Mouse (Mus musculus): ENCODE measurements at regions not wholly inside any gene's neighbourhood (a gene's known extent, or its start where the extent isn't known, plus 50 kb on each side); places are given as distances from the start of the nearest gene placed in this dataset.

DNA sequence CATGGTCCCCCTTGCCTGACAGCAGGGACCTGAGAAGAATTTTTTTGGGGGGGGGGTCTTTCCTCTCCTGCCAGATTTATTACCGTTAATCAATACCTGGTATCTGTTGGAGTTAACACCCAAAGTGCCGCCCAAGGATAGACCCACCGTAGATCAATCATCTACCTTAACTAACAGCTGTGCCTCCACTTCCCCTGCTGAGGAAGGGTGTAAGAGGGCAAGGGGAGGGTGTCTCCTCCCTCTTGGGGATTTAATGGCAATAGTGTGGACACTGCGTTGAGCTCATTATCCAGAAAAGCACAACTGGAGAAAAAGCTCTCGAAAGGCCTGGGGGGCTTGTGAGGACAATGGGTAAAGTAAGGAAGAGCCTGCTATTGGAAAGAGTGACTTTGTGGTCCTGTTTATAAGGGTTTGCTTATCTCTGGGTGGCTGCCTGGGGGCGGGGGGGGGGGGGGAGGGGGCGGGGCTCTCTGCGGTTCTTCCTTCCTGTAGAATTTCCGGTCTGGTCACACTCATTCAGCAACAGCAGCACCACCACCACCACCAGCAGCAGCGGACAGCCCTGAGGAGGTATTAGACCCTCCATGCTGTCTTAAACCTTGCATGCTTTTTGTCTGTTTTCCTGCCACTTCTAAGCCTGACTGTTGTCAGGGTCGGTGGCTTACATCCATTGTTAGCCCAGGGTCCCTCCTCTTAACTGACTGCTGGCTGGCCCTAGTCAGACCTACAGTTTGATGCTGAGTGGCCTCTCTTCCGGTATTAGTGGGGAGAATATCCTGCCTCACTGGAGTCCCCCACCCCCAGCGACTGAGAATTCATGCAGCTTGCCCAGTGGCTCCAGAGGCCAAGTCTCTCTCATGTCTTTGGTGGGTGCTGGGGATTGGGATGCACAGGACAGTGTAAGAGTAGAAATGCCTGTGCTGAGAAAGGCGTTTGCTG, 138.0 kb upstream of the Lemd2 start:
- TF ChIP-seq CTCF (conservative IDR thresholded peaks at IDR 0.05; ENCODE audit: low read length) (no peak), POU5F1 (IDR thresholded peaks at IDR 0.05; ENCODE audit: borderline replicate concordance, low read length) (no peak), NANOG (IDR thresholded peaks at IDR 0.05; ENCODE audit: borderline replicate concordance, low read length) (no peak)
